Mouse (Mus musculus) limb, embryonic 12.5 days (tissue): ENCODE data around the gene Nectin3. TPM values are rescaled to one million over a fixed set of nuclear protein-coding genes. Genes with fewer than 3 reads are reported as not detected.

ENCODE experiments used
- ATAC-seq: fragments of 200-750 bp; cut with Nextera tagmentation; 2 replicates; pipeline ENCODE4 v1.8.0; 2017; ENCODE audit warnings: low read depth, moderate TSS enrichment; ENCODE audit not compliant: insufficient number of reproducible peaks, insufficient read depth, low FRiP score, low TSS enrichment
- H3K27ac ChIP-seq: fragments of 300-500 bp; sonication (generic); 2 replicates; pipeline ENCODE4 v1.5.1; 2016; ENCODE audit warnings: mild to moderate bottlenecking, moderate library complexity
- H3K27me3 ChIP-seq: fragments of 300-500 bp; sonication (generic); 2 replicates; pipeline ENCODE4 v1.6.1; 2016; ENCODE audit warnings: mild to moderate bottlenecking, moderate library complexity
- H3K36me3 ChIP-seq: fragments of 300-500 bp; sonication (generic); 2 replicates; pipeline ENCODE4 v1.6.1; 2016; ENCODE audit warnings: mild to moderate bottlenecking, moderate library complexity
- H3K4me1 ChIP-seq: fragments of 300-500 bp; sonication (generic); replicated peaks from 2 replicates; pipeline ENCODE4 v1.6.1; 2016
- H3K4me2 ChIP-seq: fragments of 300-500 bp; sonication (generic); 2 replicates; pipeline ENCODE4 v1.6.1; 2016; ENCODE audit warnings: mild to moderate bottlenecking, moderate library complexity
- H3K4me3 ChIP-seq: fragments of 300-500 bp; sonication (generic); replicated peaks from 2 replicates; pipeline ENCODE4 v1.5.1; 2016; ENCODE audit warnings: mild to moderate bottlenecking
- H3K9ac ChIP-seq: fragments of 300-500 bp; sonication (generic); replicated peaks from 2 replicates; pipeline ENCODE4 v1.6.1; 2016; ENCODE audit warnings: mild to moderate bottlenecking, moderate library complexity
- H3K9me3 ChIP-seq: fragments of 300-500 bp; sonication (generic); 2 replicates; pipeline ENCODE4 v1.6.1; 2016; ENCODE audit warnings: mild to moderate bottlenecking, moderate library complexity
- WGBS: fragments of 180-500 bp; shearing (Covaris S2); methylation state at CpG from one replicate; pipeline ENCODE4 v1.1.7; 2016; 5-methylcytosine and 5-hydroxymethylcytosine counted together
- polyA plus RNA-seq: library from polyadenylated mRNA; unstranded; fragments of >200 nt; fragmentation: Nextera tagmentation; extraction: Ambion mirVana; gene quantifications from 2 replicates; pipeline ENCODE4 v1.2.1, GENCODE M21; 2016

The Nectin3 gene
- 30.4 and 34.9 TPM in 2 replicates for polyA plus RNA-seq

DNA sequence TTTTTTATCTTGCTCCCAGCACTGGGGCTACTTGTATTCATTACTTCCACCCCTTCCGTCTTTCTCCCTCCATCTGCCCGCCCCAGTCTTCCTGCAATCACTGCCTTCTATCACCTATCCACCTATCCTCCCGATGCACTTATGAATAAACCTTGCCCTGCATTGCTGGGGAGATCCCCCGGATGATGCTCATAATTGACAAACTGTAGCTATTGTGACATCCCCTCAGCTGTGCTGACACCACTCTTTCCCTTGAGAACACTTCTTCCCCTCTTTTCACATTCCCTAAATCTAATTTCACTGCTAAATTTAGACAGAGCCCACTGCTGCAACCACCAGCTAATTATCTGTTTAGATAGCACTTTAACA lies at the start of gene Nectin3:
Gene Nectin3 (minus strand): TSS at position 105 of the 369 bp plus-strand sequence.
- Histone ChIP-seq H3K9ac (peak within 1 kb of the TSS; percentile 70), H3K36me3 (no peaks in the 10 kb centered on the region), H3K4me1 (peaks cover 15% of the 10 kb centered on the region), H3K27me3 (peaks cover 5% of the 10 kb centered on the region), H3K4me2 (peak within 1 kb of the TSS; percentile 77), H3K27ac (peak within 1 kb of the TSS; percentile 98), H3K9me3 (no peaks in the 10 kb centered on the region), H3K4me3 (peak within 1 kb of the TSS; percentile 86)
- 5% methylated on average over 4 of the region's 4 CpGs for WGBS
- no peak for ATAC-seq

DNA sequence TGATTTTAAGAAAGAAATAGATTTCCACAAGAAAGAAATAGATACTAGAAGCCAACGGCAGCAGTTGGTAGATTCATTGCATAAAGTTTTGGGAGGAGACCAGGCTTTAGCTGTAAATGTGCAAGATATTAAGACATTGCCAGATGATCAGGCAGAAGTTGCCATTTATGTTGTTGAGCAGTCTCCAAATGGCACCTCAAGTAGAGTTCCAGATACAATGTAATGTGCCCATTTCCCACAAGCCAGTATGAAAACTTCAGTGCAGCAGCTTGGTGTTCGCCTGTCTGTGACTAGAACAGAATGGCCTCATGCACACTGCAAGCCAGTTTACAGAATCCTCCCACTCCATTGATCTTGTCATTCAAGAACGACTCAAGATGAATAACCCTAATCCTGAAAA lies 39.8 kb upstream of the Nectin3 start:
- no peak for ATAC-seq
- 92% methylated on average over 3 of the region's 3 CpGs for WGBS

DNA sequence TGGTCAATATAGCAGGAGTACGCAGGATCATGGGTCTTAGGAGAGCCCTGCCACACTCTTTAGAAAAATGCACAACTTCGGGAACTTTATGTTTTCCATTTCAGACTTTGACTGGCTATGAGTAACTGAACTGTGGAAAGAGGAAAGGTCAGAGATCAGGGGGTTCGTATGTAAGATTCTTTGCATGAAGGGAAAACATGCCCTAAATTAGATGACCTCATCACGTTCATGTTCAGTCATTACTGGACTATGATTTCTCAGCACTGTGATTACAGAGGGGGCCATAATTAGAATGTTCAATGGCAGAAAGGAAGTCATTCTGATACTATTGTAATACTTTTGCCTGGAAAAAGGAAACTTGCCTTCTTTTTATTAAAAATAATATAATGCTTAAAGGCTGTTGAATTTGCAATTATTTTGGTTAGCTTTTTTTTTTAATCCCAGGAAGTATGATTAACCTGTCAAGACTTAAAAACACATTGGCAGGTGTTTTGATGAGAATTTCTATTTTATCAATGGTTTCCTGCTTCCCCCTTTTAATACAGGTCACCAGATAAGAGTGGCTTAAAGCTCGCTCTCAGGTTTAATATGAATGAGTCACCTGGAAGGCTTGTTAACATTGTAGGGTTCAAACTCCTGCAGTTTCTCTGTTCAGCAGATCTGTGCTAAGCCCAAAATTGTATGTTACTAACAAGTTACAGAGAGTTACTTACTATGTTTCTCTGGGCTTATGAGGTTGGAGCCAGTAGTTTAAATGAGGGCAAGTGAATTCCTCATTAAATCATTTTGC lies 34.3 kb upstream of the Nectin3 start:
- no peak for ATAC-seq
- Histone ChIP-seq H3K4me3 (no peak overlapping the region), H3K9me3 (no peaks in the 10 kb centered on the region)

More for the DNA sequence above, 39.8 kb upstream of the Nectin3 start:
- no peaks in the 10 kb centered on the region for H3K27me3 ChIP-seq
- no peak overlapping the region for H3K27ac ChIP-seq
- H3K4me2 ChIP-seq: no peak overlapping the region
- no peak overlapping the region for H3K4me3 ChIP-seq
- no peaks in the 10 kb centered on the region for H3K9me3 ChIP-seq
- H3K4me1 ChIP-seq: no peaks in the 10 kb centered on the region
- no peaks in the 10 kb centered on the region for H3K36me3 ChIP-seq
- H3K9ac ChIP-seq: no peak overlapping the region

DNA sequence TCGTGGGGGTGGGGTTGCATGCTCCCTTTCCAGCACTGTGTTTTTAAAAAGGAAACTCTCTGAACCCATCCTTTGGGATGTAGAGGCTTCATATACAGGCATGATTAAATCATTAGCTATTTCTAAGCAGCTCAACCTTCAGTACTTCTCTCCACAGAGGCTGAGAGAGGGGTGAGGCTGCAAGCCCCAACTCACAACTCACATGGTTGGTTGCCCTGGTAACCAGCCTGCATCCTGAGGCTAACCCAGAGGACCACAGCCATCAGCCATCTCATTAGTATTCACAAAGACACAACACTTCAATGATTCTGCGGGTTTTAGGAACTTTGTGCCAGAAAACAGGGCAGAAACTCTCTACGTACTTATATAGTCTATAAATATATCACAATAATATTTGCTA lies 32.7 kb upstream of the Nectin3 start:
- H3K9ac ChIP-seq: no peak overlapping the region
- H3K36me3 ChIP-seq: no peaks in the 10 kb centered on the region
- H3K9me3 ChIP-seq: no peaks in the 10 kb centered on the region
- H3K4me2 ChIP-seq: no peak overlapping the region
- no peak for ATAC-seq
- H3K27me3 ChIP-seq: no peaks in the 10 kb centered on the region
- WGBS: 78% methylated on average over 3 of the region's 3 CpGs
- H3K4me3 ChIP-seq: no peak overlapping the region
- no peaks in the 10 kb centered on the region for H3K4me1 ChIP-seq
- no peak overlapping the region for H3K27ac ChIP-seq

More for the DNA sequence above, 34.3 kb upstream of the Nectin3 start:
- Histone ChIP-seq H3K4me1 (no peaks in the 10 kb centered on the region), H3K4me2 (no peak overlapping the region), H3K36me3 (no peaks in the 10 kb centered on the region), H3K9ac (no peak overlapping the region), H3K27me3 (no peaks in the 10 kb centered on the region), H3K27ac (no peak overlapping the region)
- 86% methylated on average over 5 of the region's 5 CpGs for WGBS

DNA sequence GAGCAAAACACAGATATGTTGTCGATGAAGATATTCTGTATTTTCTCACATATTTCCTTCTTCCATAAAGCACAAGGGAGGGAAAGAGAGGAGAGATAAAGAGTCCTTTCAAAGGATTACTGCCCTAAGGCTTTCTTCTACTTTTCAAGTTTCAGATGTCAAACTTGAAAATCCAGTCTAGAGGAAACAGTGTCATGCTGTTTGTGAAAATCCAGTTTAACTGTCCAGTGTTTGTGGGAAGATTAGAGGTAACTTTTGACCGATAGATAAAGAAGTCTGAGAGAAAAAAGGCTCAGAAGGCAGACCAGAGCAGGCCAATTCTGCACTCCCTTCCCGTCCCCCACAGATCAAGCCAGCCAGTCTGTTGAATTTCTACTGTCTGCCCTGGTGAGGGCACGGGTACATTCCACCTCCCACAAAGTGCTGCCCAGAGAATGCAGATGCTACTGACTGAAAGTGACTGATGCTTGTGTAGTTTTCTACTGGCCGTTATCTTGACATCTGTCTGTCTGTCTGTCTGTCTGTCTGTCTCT lies 22.6 kb upstream of the Nectin3 start:
- Histone ChIP-seq H3K4me1 (no peaks in the 10 kb centered on the region), H3K9ac (no peak overlapping the region), H3K4me2 (no peak overlapping the region), H3K27ac (no peak overlapping the region), H3K4me3 (no peak overlapping the region), H3K36me3 (no peaks in the 10 kb centered on the region), H3K27me3 (no peaks in the 10 kb centered on the region), H3K9me3 (no peaks in the 10 kb centered on the region)
- ATAC-seq: no peak
- WGBS: 75% methylated on average over 5 of the region's 5 CpGs

DNA sequence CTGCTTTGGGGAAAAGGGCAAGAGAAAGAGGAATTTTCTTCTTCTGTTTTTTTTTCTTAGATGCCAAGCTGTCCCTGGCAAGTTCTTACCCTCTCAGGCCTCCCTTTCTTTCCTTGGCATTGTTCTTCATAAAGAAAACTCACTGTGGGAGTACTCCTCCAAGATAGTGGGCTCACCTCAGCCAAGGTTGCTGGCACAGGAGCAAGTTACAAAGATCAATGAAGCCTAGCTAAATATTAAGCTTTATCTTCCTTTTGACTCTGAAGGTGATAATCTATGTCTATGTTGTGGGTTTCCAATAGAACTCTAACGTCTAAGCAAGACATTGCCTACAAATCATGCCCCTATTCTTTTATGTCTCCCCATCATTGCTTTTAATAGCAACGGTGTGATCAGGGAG lies 21.3 kb upstream of the Nectin3 start:
- H3K9ac ChIP-seq: no peak overlapping the region
- no peak overlapping the region for H3K27ac ChIP-seq
- no peaks in the 10 kb centered on the region for H3K36me3 ChIP-seq
- no peak overlapping the region for H3K4me2 ChIP-seq
- ATAC-seq: no peak
- no peak overlapping the region for H3K4me3 ChIP-seq
- no peaks in the 10 kb centered on the region for H3K27me3 ChIP-seq
- no peaks in the 10 kb centered on the region for H3K9me3 ChIP-seq
- H3K4me1 ChIP-seq: no peaks in the 10 kb centered on the region
- 84% methylated on average over 2 of the region's 2 CpGs for WGBS

DNA sequence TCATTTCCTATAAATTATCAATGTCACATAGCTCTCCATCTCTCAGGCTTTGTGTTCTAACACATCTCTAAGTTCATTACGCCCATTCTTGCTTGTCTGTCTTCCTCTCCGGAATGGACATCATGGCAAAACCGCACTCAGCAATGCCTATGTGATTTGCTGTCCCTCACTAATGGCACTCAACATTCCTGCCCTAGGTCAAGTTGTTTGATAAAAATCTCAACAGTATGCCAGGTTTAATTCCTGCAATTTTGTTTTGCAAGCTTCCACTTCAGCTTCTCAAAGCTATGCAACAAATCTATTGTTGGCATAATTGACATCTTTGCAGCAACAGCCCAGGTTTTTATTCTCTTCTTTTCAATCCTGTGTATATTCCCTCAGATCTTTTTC lies 9.6 kb upstream of the Nectin3 start:
- 83% methylated on average over 3 of the region's 3 CpGs for WGBS
- Histone ChIP-seq H3K4me3 (no peak overlapping the region), H3K27ac (no peak overlapping the region), H3K9me3 (no peaks in the 10 kb centered on the region), H3K9ac (no peak overlapping the region), H3K4me1 (no peaks in the 10 kb centered on the region), H3K36me3 (no peaks in the 10 kb centered on the region), H3K4me2 (no peak overlapping the region), H3K27me3 (no peaks in the 10 kb centered on the region)
- no peak for ATAC-seq

DNA sequence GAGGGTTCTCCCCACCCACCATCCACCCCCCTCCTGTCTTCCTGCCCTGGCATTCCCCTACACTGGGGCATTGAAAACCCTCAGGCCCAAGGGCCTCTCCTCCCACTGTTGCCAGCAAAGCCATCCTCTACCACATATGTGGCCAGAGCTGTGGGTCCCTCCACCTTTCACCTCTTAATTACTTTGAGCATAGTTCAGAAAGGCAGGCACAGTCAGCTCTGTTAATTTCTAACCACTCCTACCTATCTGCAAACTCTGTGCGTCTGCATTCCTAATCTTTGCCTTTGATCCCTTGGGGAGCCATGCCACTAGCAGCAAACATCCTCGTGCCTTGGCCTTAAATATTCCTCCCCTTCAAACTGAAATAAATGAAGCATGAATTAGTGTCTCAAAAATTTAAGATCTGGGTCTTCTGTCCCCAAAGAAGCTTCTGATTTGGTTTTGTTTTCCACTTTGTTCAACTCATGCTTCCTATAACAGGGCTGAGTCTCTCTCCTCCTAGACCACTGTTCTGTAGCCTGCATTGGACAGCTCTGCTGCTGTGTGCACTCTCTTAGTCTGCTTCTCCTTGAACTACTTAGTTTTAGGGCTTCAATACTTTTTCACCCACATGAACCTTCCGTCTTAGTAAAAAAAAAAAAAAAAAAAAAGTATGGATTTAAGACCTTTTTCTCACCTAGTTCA lies 9.1 kb upstream of the Nectin3 start:
- no peak for ATAC-seq
- H3K27ac ChIP-seq: no peak overlapping the region

DNA sequence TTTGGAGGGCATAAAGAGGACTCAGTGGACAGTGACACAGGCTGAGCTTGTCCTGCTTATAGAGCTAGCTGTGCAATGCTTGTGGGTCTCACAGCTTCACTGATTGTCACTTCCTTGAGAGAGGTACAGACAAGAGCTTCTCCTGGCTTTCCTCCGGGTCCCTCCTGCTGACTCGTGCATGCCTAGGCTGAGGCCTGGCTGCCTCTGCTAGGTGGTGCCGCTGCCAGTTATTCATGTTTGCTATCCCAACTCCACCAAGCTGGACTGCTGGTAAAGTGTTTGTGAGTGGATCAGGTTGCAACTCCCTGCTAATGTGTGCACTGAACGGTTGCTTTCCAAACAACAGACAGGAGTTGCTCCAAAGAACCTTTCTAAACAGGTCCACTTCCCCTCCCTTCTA lies 5.7 kb upstream of the Nectin3 start:
- WGBS: 77% methylated on average over 4 of the region's 4 CpGs
- Histone ChIP-seq H3K27me3 (no peaks in the 10 kb centered on the region), H3K9ac (no peak overlapping the region), H3K9me3 (no peaks in the 10 kb centered on the region), H3K4me1 (no peaks in the 10 kb centered on the region), H3K36me3 (no peaks in the 10 kb centered on the region), H3K4me3 (no peak overlapping the region), H3K4me2 (no peak overlapping the region), H3K27ac (no peak overlapping the region)
- no peak for ATAC-seq

More for the DNA sequence above, 9.1 kb upstream of the Nectin3 start:
- Histone ChIP-seq H3K27me3 (no peaks in the 10 kb centered on the region), H3K9me3 (no peaks in the 10 kb centered on the region), H3K36me3 (no peaks in the 10 kb centered on the region), H3K4me3 (no peak overlapping the region), H3K4me2 (no peak overlapping the region), H3K9ac (no peak overlapping the region), H3K4me1 (no peaks in the 10 kb centered on the region)
- 38% methylated on average over 3 of the region's 3 CpGs for WGBS

DNA sequence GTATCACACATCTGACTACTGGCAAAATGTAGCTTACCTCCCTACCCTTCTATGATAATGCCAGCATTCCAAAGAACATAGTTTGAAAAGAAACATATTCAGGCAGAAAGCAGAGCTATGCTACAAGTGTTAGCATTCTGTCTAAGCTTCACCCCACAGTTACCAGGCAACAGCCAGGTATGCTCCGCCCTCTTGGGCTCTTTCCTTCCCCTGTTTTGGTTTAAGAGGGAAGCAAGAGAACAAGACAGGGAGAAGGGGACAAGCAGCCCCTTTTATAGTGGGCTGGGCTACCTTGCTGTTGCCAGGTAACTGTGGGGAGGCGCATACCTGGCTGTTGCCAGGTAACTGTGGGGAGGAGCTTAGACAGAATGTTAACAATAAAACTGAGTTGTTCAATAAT lies 4.0 kb upstream of the Nectin3 start:
- Histone ChIP-seq H3K4me2 (no peak overlapping the region), H3K9me3 (no peaks in the 10 kb centered on the region), H3K36me3 (no peaks in the 10 kb centered on the region), H3K9ac (no peak overlapping the region), H3K27ac (no peak overlapping the region), H3K4me1 (0 out of 2 replicates have a peak, but pooled peaks cover 6% of the 10 kb centered on the region), H3K4me3 (no peak overlapping the region), H3K27me3 (peaks cover 5% of the 10 kb centered on the region)
- ATAC-seq: no peak
- 77% methylated on average over 2 of the region's 2 CpGs for WGBS

DNA sequence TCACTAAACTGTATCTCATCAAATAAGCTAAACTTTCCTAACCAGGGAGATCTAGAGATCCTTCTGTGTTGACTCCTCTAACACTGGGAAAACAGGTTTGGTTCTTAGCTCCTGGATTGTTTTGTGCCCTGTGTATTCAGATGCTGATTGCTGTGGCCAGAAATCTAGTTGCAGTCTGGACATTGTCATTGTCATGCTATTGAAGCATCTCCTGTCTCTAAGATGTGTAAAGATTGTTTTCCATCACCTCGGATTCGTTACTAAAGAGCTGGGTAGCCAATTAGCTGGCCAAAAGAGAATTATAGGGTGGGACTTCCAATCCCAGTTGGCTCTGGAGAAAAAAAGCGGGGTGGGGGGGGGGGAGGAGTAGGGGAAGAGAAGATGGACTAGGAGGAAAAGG lies 2.4 kb upstream of the Nectin3 start:
- Histone ChIP-seq H3K9ac (no peak overlapping the region), H3K27ac (no peak overlapping the region), H3K4me1 (0 out of 2 replicates have a peak, but pooled peaks cover 6% of the 10 kb centered on the region), H3K4me2 (no peak overlapping the region), H3K27me3 (peaks cover 5% of the 10 kb centered on the region), H3K36me3 (no peaks in the 10 kb centered on the region), H3K4me3 (no peak overlapping the region), H3K9me3 (no peaks in the 10 kb centered on the region)
- no peak for ATAC-seq
- 48% methylated on average over 3 of the region's 3 CpGs for WGBS
